Mouse (Mus musculus): ENCODE data around the gene Gbe1.

Gene Gbe1

GRCm38 (mm10) chr16:70353058-70353457 lies 39.3 kb downstream of the Gbe1 start:
- DNase-seq (ENCODE audit: low spot score): peak; percentile 38

GRCm38 (mm10) chr16:70358326-70358725 lies 44.6 kb downstream of the Gbe1 start:
- no peak for DNase-seq (ENCODE audit: low spot score)

DNA sequence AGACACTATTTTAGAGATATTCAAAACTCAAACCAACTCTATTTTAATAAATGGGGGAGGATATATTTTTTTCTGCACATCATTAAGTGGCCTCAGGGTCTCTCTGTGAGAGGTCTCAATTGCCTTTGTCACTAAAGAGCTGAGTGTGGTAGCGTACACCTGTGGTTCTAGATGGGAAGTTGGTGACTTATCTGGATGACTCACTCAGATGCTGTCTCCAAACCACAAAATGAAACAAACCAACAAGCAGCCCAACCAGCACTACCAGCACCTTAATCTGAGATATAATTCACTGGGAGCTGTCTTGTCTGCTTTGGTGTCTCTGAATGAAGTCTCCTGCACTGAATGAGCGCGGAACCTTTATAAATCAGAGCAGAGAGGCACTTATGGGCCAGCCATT lies 51.5 kb downstream of the Gbe1 start:
- no peak for DNase-seq (ENCODE audit: low spot score)

DNA sequence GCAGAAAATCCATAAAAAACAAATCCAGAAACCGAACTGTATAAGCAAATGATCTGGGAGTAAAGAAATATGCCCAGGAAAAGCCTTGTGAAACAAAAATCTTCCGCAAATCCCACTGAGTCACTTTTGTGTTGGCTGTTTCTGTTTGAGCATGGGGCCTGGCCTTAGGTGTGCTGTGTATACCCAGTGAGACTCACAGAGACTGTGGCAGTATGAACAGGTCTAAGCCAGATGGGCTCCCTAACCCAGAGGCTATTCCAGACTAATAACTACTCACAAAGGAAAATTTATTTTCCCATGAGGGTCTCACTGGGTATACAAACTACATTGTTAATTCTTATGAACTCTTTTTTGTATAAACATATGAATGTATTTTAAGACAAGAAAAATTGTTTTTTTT lies 67.3 kb downstream of the Gbe1 start:
- no peak for DNase-seq (ENCODE audit: low spot score)

- no peak for DNase-seq (ENCODE audit: low spot score)
Measured at GRCm38 (mm10) chr16:70385494-70385893, 71.7 kb downstream of the Gbe1 start.

DNA sequence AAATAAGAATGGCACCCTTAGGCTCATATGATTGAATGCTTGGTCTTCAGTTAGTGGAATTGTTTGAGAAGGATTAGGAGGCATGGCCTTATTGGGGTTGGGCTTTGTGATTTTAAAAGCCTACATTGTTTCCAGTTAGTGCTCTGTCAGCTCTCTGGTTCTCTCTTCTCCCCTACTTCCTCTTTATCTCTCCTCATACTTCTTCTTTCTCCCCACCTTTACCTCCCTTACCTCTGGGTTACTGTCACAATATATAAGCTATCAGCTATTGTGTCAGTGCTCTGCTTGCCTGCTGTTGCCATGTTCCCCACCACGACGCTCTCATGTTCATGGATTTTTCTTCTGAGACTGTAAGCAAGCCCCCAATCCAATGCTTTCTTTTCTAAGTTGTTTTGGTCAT lies 73.6 kb downstream of the Gbe1 start:
- DNase-seq (ENCODE audit: low spot score): no peak

- DNase-seq (ENCODE audit: low spot score): no peak
Measured at GRCm38 (mm10) chr16:70395276-70395675, 81.5 kb downstream of the Gbe1 start.

DNA sequence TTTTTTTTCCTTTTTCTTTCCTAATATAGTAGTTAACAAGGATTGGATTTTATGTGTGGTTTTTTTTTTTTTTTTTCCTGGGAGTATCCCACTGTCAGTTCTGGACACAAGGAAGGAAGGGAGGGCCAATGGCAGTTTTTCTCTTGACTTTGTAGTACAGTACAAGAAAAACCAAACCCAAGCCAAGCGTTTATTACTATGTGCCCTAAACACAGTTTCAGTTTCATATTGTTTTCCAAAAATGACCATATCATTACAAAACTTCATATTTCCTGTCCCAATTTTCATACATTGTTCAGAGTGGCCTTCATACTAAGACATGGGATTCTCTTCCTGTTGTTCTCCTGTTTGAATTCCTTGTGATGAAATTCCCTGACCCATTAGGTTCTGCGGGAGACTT lies 94.0 kb downstream of the Gbe1 start:
- no peak for DNase-seq (ENCODE audit: low spot score)

DNA sequence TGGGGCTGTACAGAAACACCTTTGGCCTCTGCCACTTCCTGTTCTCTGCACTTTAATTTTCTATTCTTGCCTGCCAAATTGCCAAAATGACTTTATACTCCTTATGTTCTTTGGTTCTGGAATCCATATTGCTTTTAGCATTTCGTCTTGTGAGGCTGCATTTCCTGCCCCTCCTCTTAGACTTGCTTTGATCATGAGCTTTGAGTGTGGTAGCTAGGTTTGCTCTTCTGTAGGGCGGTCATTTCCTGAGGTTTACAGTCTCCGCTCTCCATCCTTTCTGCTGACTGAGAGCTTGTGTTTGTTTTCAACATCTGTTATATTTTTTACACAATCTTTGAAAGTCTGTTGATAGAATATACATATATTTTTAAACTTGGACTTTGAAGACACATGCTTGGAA lies 107.3 kb downstream of the Gbe1 start:
- DNase-seq (ENCODE audit: low spot score): no peak

DNA sequence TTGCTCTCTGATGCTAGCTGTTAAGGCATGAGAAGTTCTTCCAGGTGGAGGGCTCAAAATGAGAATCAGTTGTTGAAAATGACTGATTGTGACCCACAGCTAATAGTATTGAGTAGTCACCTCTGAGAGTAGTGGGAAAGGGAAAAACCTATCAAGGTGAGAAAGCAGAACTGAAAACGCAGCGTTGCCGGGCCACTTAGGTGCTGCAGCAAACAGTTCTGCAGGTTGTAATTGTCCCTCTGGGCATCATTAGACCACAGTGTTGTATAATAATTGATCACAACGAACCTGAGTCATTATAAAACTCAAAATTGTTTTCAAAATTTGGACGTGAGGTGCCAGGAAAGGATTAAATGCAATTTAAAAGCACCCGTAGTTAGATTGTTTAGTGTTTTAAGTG lies 135.8 kb downstream of the Gbe1 start:
- no peak for DNase-seq (ENCODE audit: low spot score)

- no peak for DNase-seq (ENCODE audit: low spot score)
Measured at GRCm38 (mm10) chr16:70475583-70475982, 161.8 kb downstream of the Gbe1 start.

DNA sequence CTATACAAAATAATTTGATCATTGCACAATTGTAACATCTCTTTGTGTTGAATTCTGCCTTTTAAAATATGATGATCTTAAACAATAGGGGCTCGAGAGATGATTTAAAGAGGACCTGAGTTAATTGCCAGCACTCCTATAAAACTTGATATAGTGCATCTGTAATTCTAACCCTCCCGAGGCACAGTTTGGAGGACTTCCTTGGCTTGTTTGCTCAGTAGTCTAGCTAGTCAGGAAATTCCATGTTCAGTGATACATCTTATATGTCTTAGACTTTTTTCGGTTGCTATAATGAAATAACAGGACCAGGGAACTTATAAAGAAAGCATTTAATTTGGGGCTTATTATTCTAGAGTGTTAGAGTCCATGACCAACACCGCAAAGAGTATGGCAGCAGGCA lies 162.4 kb downstream of the Gbe1 start:
- no peak for DNase-seq (ENCODE audit: low spot score)

GRCm38 (mm10) chr16:70480494-70480893 lies 166.7 kb downstream of the Gbe1 start:
- DNase-seq (ENCODE audit: low spot score): no peak

- DNase-seq (ENCODE audit: low spot score): no peak
Measured at GRCm38 (mm10) chr16:70506457-70506856, 192.7 kb downstream of the Gbe1 start.

DNA sequence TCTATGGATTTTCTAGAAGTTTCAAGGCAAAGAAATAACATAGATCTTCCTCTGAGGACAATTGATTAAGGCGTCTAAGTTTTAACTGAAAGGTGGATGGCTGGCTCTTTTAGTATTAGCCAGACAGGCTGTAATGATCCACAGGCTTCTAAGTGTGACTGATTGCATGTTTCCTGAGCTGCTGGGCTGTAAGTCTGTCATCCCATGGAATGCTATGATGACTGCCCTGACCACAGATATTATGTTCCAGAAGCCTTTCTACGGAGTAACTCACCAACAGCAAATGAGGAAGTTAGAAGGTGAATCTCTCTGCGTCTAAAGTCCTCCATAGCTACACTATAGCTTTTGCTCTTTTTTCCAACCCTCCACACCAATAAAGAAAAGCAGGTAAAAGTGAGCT lies 197.2 kb downstream of the Gbe1 start:
- no peak for DNase-seq (ENCODE audit: low spot score)

DNA sequence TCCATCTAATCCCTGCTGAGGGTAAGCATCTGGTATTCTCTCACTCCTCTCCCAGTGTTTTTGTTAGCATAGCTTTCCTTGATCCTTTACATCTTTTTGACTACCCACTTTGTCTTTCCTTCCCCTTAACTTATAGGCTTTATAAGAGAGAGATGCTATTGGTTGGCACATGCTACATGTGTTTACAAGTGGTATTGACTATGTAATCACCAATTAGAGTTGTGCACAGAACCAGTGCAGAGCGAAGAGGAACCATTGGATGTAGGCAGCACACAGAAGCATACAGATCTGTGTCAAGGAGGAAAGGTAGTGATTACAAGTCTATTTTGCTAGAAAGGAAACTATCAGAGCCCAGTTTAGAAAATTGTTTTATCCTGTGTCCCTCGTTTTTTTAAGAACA lies 209.1 kb downstream of the Gbe1 start:
- DNase-seq (ENCODE audit: low spot score): no peak

DNA sequence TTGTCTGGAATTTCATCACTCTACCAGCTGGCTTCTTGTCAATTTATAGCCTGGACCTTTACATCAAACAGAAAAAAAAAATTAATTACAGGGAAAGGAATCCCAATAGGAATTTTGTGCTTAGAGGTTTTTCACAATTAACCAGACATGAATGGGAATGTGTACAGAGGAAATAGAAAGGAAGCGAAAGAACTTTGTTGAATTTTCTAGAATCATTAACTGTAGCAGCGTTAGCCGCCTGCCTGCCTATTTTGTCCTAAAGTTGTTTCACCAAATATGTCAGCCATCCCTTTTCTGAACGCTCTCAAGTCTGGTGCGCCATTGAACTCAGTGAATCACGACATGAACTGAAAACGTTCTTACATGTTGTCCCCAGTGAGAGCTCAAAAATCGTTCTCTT lies 209.8 kb downstream of the Gbe1 start:
- no peak for DNase-seq (ENCODE audit: low spot score)

DNA sequence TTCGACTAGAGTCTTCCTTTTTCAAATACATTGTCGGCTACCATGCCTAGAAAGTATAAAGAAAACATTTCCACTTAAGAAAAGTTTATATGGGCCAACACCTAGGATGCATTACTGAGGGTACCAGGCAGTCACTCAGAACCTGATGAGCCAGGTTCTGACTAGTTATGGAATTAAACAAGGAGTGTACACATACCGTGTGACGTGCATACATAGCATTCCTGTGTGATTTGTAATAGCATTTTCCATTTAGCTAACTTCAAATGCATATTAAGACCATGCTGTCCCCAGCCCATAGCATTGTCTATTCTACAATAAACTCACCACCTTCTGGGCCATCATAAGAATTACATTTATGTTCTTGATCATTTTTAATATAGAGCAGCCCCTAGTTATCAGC lies 210.5 kb downstream of the Gbe1 start:
- no peak for DNase-seq (ENCODE audit: low spot score)

DNA sequence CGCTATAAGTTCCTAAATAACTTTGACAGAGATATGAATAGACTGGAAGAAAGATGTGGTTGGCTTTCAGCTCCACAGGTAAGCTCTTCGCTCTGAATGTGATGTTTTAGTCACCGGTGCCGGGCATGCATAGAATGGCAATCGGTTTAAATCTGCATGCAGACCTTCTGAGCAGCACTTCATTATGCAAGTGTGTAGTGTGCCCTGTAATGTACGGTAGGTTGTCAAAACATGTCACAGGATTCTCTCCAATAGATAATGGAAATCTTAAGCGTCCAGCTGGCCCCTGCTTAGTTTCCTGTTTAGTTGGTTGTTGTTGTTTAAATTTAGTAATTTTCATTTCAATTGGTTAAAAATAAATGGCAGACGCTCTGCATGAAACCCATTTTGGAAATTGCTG lies 213.5 kb downstream of the Gbe1 start:
- no peak for DNase-seq (ENCODE audit: low spot score)

DNA sequence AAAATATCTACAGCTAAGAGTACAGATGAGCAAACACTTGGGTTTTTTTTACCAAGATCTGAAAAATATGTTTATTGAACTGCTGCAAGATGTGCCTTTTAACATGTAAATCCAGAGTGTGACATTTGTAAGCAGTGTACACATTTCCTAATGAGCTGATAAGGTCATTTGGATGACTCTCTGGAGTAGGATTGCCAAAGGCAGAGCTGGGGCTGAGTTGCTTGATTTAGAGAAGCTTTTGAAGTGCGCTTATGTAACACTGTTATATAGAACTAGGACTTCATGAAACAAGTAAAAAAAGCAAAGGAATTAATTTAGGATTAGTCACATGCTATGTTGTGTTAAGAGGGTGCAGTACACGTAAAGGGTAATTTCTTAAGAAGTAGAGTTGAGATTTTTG lies 221.5 kb downstream of the Gbe1 start:
- no peak for DNase-seq (ENCODE audit: low spot score)

DNA sequence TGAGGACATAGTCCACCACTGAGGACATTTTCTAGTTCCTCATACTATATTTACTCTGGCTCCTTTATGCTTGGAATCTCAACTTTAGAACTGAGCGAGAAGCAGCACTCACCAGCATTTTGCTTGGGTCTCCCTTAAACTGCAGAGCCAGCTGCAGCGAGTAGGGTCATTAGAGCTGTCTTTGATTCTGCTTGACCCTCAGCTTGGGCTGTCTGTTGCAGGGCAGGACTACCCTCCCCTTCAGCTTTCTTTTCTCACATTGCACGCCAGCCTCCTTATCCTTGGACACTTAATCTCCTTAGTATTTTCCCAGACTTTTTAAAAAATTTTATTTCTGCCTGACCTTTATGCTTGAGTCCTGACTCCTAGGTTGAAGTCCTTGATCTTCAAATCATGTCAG lies 237.1 kb downstream of the Gbe1 start:
- no peak for DNase-seq (ENCODE audit: low spot score)

DNA sequence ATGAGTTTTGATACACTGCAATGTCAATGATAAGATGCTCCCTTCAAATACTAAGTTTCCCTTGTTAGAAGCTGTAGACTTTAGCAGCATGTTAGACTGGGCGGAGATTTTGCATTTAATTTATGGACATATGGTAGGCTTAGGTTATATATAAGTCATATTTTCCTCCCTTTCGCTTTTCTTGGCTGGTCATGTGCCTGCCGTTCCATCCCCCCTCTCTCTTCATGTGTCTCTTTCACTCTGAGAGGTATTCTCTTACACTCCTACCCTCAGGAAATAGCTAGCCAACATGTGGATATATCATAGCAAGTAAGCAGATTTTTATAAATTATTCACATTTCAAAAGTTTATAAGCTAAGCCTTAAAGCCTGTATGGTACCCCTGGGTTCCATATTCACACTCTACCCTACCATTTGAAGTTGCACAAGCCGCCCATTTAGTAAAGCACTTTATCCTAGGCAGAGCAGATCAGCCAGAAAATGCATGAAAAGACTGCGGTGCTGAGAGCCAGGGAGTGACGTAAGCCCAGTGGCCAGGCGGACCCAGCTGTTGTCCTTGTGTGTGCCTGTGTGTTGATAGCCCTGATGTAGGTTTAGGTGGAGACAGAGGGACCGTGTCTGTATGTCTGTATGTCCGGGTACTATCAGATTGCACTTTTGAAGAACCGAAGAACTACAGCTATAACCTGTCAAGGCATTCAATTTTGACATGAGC lies 248.0 kb downstream of the Gbe1 start:
- no peak for DNase-seq (ENCODE audit: low spot score)

- no peak for DNase-seq (ENCODE audit: low spot score)
Measured at GRCm38 (mm10) chr16:70562574-70562973, 248.8 kb downstream of the Gbe1 start.

GRCm38 (mm10) chr16:70563456-70563855 lies 249.7 kb downstream of the Gbe1 start:
- DNase-seq (ENCODE audit: low spot score): no peak
